Mouse (Mus musculus): ENCODE results near the gene Rpap2. TPM values are rescaled to one million over a fixed set of nuclear protein-coding genes. Genes with fewer than 3 reads are reported as not detected.

Gene Rpap2
- polyA plus RNA-seq, 1 experiment from 2014 or later = 15.4 TPM

DNA sequence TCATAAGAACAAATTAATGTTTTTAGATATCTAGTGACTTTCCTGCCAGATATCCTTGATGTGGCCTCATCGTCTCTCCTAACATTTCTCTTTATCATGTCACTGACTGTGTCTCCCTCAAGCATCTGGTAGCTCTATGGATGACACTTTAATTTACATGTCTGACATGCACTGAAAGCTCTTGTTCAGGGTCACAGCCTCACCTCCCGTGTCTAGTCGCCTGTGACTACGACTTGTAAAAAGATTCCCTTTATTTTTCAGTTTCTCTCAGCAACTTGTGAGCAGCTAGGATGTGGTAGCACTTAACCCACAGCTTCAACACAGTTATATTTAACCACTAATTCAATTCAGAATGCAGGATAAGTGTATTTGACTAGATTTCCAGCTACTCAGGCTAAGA lies 50.4 kb downstream of the Rpap2 start:
- H3K4me3 ChIP-seq (ENCODE audit: inconsistent target) = no peak overlapping the region
- no peaks in the 10 kb centered on the region for H3K79me2 ChIP-seq (ENCODE audit: inconsistent target)
- WGBS (ENCODE audit: missing documents) = 95% methylated on average over 4 of the region's 4 CpGs
- H3K36me3 ChIP-seq (ENCODE audit: inconsistent target) = 0 out of 2 replicates have a peak, but pooled peaks cover under 1% of the 10 kb centered on the region
- no peak overlapping the region for H3K27ac ChIP-seq

GRCm38 (mm10) chr5:107648552-107649125 lies 51.5 kb downstream of the Rpap2 start:
- no peak overlapping the region for H3K4me3 ChIP-seq (ENCODE audit: inconsistent target)
- H3K79me2 ChIP-seq (ENCODE audit: inconsistent target) = no peaks in the 10 kb centered on the region
- H3K36me3 ChIP-seq (ENCODE audit: inconsistent target) = no peaks in the 10 kb centered on the region
- H3K27ac ChIP-seq = no peak overlapping the region
- WGBS (ENCODE audit: missing documents) = 75% methylated on average over 5 of the region's 5 CpGs

DNA sequence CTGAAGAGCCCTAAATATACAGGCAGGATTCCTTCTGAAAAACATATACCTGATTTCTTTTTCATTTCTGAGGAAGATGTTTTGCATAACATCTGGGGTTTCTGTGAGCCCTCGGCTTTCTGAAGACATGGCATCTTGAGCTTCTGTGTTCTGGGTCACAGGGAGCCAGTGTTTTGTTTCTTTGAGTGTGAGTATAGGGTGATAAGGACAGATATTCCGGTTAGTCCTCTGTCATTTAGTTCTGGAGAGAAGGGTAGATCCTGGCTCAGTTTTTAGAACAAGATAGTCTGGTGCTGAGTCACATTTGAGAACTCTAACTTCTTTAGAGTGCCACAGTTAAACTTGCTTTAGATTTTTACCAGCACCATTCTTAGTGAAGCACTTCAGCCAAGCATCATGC lies 52.5 kb downstream of the Rpap2 start:
- Histone ChIP-seq H3K27ac (no peak overlapping the region), H3K36me3 (ENCODE audit: inconsistent target) (no peaks in the 10 kb centered on the region), H3K4me3 (ENCODE audit: inconsistent target) (no peak overlapping the region), H3K79me2 (ENCODE audit: inconsistent target) (no peaks in the 10 kb centered on the region)
- 91% methylated on average over 2 of the region's 2 CpGs for WGBS (ENCODE audit: missing documents)

DNA sequence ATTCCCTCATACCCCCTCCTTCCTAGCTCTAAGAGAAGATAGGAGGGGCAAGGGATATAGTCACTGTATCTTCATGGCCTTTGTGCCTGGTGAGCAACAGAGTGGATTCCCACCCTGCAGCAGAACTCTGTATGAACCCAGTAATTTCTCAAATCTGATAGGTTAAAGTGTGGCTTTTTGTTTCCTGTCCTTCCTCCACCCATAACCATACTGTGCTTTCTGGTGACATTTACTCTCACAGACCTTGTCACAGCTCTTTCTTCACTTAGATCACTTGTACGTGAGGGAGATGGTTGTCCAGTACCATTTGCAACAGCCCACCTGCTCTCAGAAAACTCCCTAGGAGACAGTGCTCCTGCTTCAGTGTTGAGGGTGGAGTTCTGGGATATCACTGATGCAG lies 53.3 kb downstream of the Rpap2 start:
- Histone ChIP-seq H3K27ac (no peak overlapping the region), H3K4me3 (ENCODE audit: inconsistent target) (no peak overlapping the region)
- WGBS (ENCODE audit: missing documents) = 78% methylated on average over 1 of the region's 1 CpGs

DNA sequence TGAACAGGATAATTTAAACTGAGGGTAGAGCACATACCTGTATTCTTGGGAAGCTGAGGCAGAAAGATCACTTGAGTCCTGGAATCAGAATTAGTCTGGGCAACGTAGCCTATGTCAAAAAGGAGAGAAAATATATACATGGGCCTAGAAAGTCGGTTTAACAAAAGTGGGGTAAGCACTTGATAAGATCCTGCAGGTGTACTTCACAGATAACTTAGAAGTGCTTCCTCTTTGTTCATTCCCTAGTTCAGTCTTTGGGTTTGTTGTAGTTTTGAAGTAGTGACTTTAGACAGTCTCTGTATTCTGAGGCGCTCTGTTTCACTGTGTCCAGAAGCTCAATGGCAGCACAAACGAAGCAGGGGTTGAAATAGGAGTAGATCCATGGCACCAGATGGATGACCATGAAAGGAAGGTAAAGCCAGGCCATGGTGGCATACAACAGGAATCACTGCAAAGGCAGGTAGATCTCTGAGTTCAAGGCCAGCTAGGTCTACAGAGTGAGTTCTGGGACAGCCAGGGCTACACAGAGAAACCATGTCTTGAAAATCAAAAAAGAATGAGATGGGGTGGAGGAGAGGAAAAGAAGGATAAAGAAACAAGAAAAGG lies 55.0 kb downstream of the Rpap2 start:
- WGBS (ENCODE audit: missing documents) = 70% methylated on average over 4 of the region's 4 CpGs
- Histone ChIP-seq H3K79me2 (ENCODE audit: inconsistent target) (no peaks in the 10 kb centered on the region), H3K4me3 (ENCODE audit: inconsistent target) (no peak overlapping the region), H3K36me3 (ENCODE audit: inconsistent target) (no peaks in the 10 kb centered on the region), H3K27ac (no peak overlapping the region)

More for the DNA sequence above, 53.3 kb downstream of the Rpap2 start:
- H3K79me2 ChIP-seq (ENCODE audit: inconsistent target) = no peaks in the 10 kb centered on the region
- no peaks in the 10 kb centered on the region for H3K36me3 ChIP-seq (ENCODE audit: inconsistent target)

DNA sequence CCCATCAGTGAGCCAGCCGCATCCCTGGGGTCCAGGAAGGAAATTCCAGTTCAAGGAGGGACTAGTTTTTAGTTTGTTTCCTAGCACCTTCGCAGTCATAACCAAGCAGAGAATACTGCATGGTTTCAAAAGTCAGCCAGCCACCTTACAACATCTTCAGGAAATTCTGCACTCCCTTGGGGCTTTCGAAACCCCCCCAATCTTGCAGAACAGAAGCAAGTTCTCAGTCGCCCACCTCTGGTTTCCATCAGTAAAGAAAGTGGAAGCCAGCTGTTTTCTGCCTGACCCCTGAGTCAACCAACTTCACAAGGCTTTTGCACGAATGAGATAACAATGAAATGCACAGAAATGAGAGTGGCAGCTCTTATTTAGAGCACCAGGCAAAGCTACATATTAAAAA lies 81.2 kb downstream of the Rpap2 start:
- 39% methylated on average over 5 of the region's 5 CpGs for WGBS (ENCODE audit: missing documents)
- Histone ChIP-seq H3K36me3 (ENCODE audit: inconsistent target) (no peaks in the 10 kb centered on the region), H3K4me3 (ENCODE audit: inconsistent target) (no peak overlapping the region), H3K27ac (no peak overlapping the region), H3K79me2 (ENCODE audit: inconsistent target) (no peaks in the 10 kb centered on the region)

- H3K79me2 ChIP-seq (ENCODE audit: inconsistent target) = no peaks in the 10 kb centered on the region
- H3K27ac ChIP-seq = no peak overlapping the region
- H3K4me3 ChIP-seq (ENCODE audit: inconsistent target) = no peak overlapping the region
- 61% methylated on average over 5 of the region's 5 CpGs for WGBS (ENCODE audit: missing documents)
- no peaks in the 10 kb centered on the region for H3K36me3 ChIP-seq (ENCODE audit: inconsistent target)
These were observed 84.1 kb downstream of the Rpap2 start for GRCm38 (mm10) chr5:107681300-107681699.

GRCm38 (mm10) chr5:107684380-107684779 lies 87.2 kb downstream of the Rpap2 start:
- WGBS (ENCODE audit: missing documents) = 50% methylated on average over 2 of the region's 2 CpGs
- no peak overlapping the region for H3K4me3 ChIP-seq (ENCODE audit: inconsistent target)
- no peak overlapping the region for H3K27ac ChIP-seq
- H3K79me2 ChIP-seq (ENCODE audit: inconsistent target) = no peaks in the 10 kb centered on the region
- H3K36me3 ChIP-seq (ENCODE audit: inconsistent target) = no peaks in the 10 kb centered on the region

DNA sequence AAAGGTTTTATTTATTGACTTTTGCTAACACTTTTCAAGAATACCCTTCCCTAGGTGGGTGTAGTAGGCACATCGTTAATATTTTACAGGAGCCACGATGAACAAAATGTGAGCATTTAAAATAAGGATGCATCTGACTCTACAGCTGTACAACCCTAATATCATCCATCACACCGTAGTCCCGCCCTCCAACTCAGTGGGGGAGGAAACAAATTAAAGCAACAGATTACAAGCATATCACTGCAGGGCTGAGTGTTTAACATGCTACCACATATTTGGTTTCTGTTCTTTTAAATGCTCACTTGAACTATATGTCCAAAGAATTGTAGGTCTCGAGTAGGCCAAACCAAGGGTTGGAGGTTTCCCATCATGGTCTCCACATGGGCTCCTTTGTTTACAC lies 90.0 kb downstream of the Rpap2 start:
- Histone ChIP-seq H3K4me3 (ENCODE audit: inconsistent target) (no peak overlapping the region), H3K79me2 (ENCODE audit: inconsistent target) (no peaks in the 10 kb centered on the region), H3K36me3 (ENCODE audit: inconsistent target) (no peaks in the 10 kb centered on the region), H3K27ac (no peak overlapping the region)
- WGBS (ENCODE audit: missing documents) = 94% methylated on average over 5 of the region's 5 CpGs

DNA sequence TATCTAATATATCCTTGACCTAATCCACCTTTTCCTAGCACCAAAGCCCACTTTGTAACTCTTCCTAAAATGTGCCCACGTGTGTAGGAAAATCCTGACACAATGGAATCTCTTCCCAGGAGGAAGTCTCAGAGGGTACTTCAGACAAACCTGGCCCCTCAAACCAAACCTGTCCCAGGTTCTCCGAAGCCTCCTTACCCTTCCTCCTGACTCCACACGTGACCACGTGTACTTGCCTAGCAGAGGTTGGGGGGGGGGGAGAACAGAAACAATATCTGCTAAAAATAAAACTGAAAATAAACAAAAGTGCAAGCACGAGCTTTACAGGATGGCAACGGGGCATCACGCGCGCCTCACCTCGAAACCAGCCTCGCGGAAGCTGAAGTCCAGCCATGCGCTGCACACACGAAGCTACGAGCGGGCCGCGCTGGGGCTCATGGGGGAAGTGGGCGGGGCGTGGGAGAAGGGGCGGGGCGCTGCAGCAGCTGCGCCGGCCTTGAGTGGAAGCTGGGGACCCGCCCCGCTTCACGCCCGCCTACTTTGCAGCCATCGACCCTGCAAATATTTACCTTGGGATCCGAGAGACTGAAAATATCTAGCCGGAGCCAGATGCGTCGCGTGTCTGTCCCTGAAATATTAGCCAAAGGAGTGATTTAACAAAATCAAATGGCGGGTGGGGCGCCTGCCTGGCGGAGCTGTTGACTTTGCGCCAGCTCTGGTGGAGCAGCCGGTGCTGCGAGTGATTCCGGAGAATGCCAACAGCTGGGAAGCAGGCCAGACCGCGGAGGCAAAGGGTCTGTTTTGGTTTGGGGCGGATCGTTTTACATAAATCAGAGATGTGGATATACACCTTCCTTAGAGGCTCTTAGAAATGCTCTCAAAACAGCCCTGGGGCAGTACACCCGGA lies 90.7 kb downstream of the Rpap2 start:
- WGBS (ENCODE audit: missing documents) = 11% methylated on average over 45 of the region's 46 CpGs
- H3K4me3 ChIP-seq (ENCODE audit: inconsistent target) = peak overlapping the region; percentile 30; the same call in 1 of the 2 replicates
- H3K27ac ChIP-seq = no peak overlapping the region
- no peaks in the 10 kb centered on the region for H3K79me2 ChIP-seq (ENCODE audit: inconsistent target)
- H3K36me3 ChIP-seq (ENCODE audit: inconsistent target) = no peaks in the 10 kb centered on the region

DNA sequence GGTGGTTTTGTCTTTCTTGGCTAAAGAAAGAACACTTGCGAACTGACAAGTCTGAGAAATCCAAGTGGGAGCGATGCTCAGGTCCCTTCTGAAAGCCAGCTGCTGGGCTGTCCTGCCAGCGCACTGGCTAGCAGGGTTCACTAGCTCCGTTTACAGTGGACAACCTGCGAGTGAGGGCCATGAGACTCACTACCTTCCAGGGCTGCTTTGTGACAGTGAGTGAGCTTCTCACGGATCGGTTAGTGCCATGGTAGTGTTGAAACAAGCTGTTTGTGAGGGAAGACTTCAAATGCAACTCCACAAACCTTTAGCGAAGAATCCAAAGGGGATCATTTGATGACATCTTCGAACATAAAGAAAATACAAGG lies 91.3 kb downstream of the Rpap2 start:
- no peak overlapping the region for H3K27ac ChIP-seq
- WGBS (ENCODE audit: missing documents) = 35% methylated on average over 9 of the region's 9 CpGs
- H3K36me3 ChIP-seq (ENCODE audit: inconsistent target) = no peaks in the 10 kb centered on the region
- H3K79me2 ChIP-seq (ENCODE audit: inconsistent target) = no peaks in the 10 kb centered on the region
- peak overlapping the region; percentile 30; the same call in 1 of the 2 replicates for H3K4me3 ChIP-seq (ENCODE audit: inconsistent target)

GRCm38 (mm10) chr5:107695019-107695418 lies 97.8 kb downstream of the Rpap2 start:
- Histone ChIP-seq H3K36me3 (ENCODE audit: inconsistent target) (no peaks in the 10 kb centered on the region), H3K27ac (no peak overlapping the region), H3K79me2 (ENCODE audit: inconsistent target) (no peaks in the 10 kb centered on the region), H3K4me3 (ENCODE audit: inconsistent target) (no peak overlapping the region)
- 100% methylated on average over 2 of the region's 3 CpGs for WGBS (ENCODE audit: missing documents)

GRCm38 (mm10) chr5:107698888-107699287 lies 101.7 kb downstream of the Rpap2 start:
- Histone ChIP-seq H3K36me3 (ENCODE audit: inconsistent target) (no peaks in the 10 kb centered on the region), H3K27ac (no peak overlapping the region), H3K4me3 (ENCODE audit: inconsistent target) (no peak overlapping the region), H3K79me2 (ENCODE audit: inconsistent target) (no peaks in the 10 kb centered on the region)
- WGBS (ENCODE audit: missing documents) = 12% methylated on average over 8 of the region's 8 CpGs

DNA sequence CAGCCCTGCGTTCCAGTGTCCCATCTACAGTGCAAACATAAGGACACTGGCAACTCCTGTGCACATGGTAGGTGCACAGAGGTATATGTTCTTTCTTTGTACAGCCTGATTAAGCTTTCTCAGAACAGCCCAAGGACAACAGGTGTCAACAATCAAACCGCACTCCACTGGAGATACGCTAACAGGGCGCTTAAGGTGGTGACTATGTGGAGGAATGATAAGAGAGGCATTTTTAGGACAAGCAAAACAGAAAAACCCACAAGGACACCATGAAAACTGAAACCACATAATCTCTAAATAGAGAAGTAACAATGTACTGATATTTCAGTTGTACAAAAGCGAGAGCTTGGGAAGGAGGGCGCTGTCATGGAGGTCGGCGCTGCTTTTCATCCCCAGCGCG lies 103.7 kb downstream of the Rpap2 start:
- no peaks in the 10 kb centered on the region for H3K79me2 ChIP-seq (ENCODE audit: inconsistent target)
- no peak overlapping the region for H3K27ac ChIP-seq
- no peak overlapping the region for H3K4me3 ChIP-seq (ENCODE audit: inconsistent target)
- WGBS (ENCODE audit: missing documents) = 47% methylated on average over 10 of the region's 10 CpGs
- H3K36me3 ChIP-seq (ENCODE audit: inconsistent target) = no peaks in the 10 kb centered on the region

GRCm38 (mm10) chr5:107701658-107702057 lies 104.5 kb downstream of the Rpap2 start:
- H3K36me3 ChIP-seq (ENCODE audit: inconsistent target) = no peaks in the 10 kb centered on the region

More at GRCm38 (mm10) chr5:107701658-107702057, 104.5 kb downstream of the Rpap2 start:
- Histone ChIP-seq H3K79me2 (ENCODE audit: inconsistent target) (no peaks in the 10 kb centered on the region), H3K27ac (no peak overlapping the region), H3K4me3 (ENCODE audit: inconsistent target) (no peak overlapping the region)
- 93% methylated on average over 9 of the region's 9 CpGs for WGBS (ENCODE audit: missing documents)

Data from macrophage (primary cell).